Mouse (Mus musculus) liver, embryonic 12.5 days (tissue): ENCODE results near the gene Dpf3. TPM values are rescaled to one million over a fixed set of nuclear protein-coding genes. Genes with fewer than 3 reads are reported as not detected.
A peak's percentile ranks its signal among the peaks of the same experiment; 100 is the strongest.

ENCODE experiments used
- ATAC-seq: fragments of 200-750 bp; cut with Nextera tagmentation; 2 replicates; pipeline ENCODE4 v1.8.0; 2017; ENCODE audit warnings: moderate number of reproducible peaks, mild to moderate bottlenecking, moderate library complexity
- H3K27ac ChIP-seq: fragments of 300-500 bp; sonication (generic); 2 replicates; pipeline ENCODE4 v1.5.1; 2016; ENCODE audit warnings: mild to moderate bottlenecking
- H3K27me3 ChIP-seq: fragments of 300-500 bp; sonication (generic); replicated peaks from 2 replicates; pipeline ENCODE4 v1.6.1; 2016; ENCODE audit warnings: mild to moderate bottlenecking, moderate library complexity
- H3K36me3 ChIP-seq: fragments of 300-500 bp; sonication (generic); 2 replicates; pipeline ENCODE4 v1.6.1; 2016; ENCODE audit warnings: mild to moderate bottlenecking, moderate library complexity
- H3K4me1 ChIP-seq: fragments of 300-500 bp; sonication (generic); 2 replicates; pipeline ENCODE4 v1.6.1; 2016
- H3K4me2 ChIP-seq: fragments of 300-500 bp; sonication (generic); 2 replicates; pipeline ENCODE4 v1.6.1; 2016; ENCODE audit warnings: mild to moderate bottlenecking, moderate library complexity
- H3K4me3 ChIP-seq: fragments of 300-500 bp; sonication (generic); 2 replicates; pipeline ENCODE4 v1.5.1; 2016; ENCODE audit warnings: mild to moderate bottlenecking, moderate library complexity
- H3K9ac ChIP-seq: fragments of 300-500 bp; sonication (generic); 2 replicates; pipeline ENCODE4 v1.6.1; 2016; ENCODE audit warnings: mild to moderate bottlenecking, moderate library complexity
- H3K9me3 ChIP-seq: fragments of 300-500 bp; sonication (generic); replicated peaks from 2 replicates; pipeline ENCODE4 v1.6.1; 2016; ENCODE audit warnings: mild to moderate bottlenecking, moderate library complexity
- WGBS: fragments of 180-500 bp; shearing (Covaris S2); methylation state at CpG from one replicate; pipeline ENCODE4 v1.1.7; 2016; ENCODE audit not compliant: insufficient replicate concordance; 5-methylcytosine and 5-hydroxymethylcytosine counted together
- polyA plus RNA-seq: library from polyadenylated mRNA; unstranded; fragments of >200 nt; fragmentation: Nextera tagmentation; extraction: Ambion mirVana; gene quantifications from 2 replicates; pipeline ENCODE4 v1.2.1, GENCODE M21; 2016

Dpf3 gene
- polyA plus RNA-seq, 1 experiment from 2014 or later: 8.2 TPM

DNA sequence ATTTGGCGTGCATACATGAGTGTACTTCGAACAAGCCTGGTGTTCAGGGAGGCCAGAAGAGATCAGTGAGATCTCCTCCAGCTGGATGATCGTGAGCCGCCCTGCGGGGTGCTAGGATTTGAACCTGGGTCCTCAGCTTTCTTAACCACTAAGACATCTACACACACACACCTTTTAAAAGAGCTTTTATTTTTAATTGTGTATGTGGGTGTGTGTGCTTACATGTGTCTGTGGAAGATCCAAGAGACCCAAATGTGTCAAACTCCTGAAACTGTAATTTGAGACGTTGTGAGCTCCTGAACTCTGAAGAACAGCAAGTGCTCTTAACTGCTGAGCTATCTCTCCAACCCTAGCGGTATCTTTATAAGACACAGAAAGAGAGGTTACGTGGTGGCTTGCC, 33.6 kb upstream of the Dpf3 start:
- Histone ChIP-seq H3K4me3 (peak overlapping the region; percentile 69), H3K27me3 (no peaks in the 10 kb centered on the region), H3K9me3 (no peaks in the 10 kb centered on the region), H3K4me1 (peaks cover 65% of the 10 kb centered on the region), H3K9ac (peak overlapping the region; percentile 68), H3K36me3 (peaks cover 2% of the 10 kb centered on the region), H3K27ac (peak overlapping the region; percentile 71; the same call in 1 of the 2 replicates), H3K4me2 (peak overlapping the region; percentile 77)
- 26% methylated on average over 8 of the region's 8 CpGs for WGBS
- ATAC-seq: no peak

DNA sequence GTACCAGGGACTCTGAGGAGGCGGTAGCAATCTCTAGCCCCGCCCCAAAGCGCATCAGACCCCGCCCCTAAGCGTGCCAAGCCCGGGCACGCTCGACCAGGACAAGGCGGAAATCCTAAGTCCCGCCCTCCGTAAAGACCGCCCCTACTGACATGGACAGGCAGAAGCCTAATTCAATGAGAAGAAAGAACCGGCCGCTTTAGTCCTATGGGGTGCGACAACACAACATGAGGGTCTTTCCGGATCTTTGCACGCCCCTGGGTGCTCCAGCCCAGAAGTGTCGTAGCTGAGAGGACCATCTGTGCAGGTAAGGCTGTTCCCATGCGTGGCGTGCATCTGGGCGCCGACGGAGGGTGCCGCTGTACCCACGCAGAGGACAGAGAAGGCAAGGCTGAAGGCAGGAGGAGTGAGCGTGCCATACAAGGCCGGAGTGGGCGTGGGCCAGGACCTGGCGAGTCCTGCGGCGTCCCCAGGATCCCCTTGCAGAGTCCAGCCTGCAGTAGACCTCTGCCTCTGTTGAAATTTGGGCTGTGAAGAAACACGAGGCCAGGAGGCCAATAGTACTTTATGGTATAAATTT, 32.9 kb upstream of the Dpf3 start, which contains the start of gene Dcaf4:
Dcaf4 (plus strand) TSS at position 156 of the 580 bp plus-strand sequence.
- Histone ChIP-seq H3K4me1 (peaks cover 60% of the 10 kb centered on the region), H3K4me2 (peak within 1 kb of the TSS; percentile 77), H3K9ac (peak within 1 kb of the TSS; percentile 68), H3K9me3 (no peaks in the 10 kb centered on the region), H3K27me3 (no peaks in the 10 kb centered on the region), H3K27ac (peak within 1 kb of the TSS; percentile 71), H3K36me3 (no peaks in the 10 kb centered on the region), H3K4me3 (peak within 1 kb of the TSS; percentile 69)
- WGBS: under 1% methylated on average over 32 of the region's 32 CpGs
- peak; percentile 96 for ATAC-seq

DNA sequence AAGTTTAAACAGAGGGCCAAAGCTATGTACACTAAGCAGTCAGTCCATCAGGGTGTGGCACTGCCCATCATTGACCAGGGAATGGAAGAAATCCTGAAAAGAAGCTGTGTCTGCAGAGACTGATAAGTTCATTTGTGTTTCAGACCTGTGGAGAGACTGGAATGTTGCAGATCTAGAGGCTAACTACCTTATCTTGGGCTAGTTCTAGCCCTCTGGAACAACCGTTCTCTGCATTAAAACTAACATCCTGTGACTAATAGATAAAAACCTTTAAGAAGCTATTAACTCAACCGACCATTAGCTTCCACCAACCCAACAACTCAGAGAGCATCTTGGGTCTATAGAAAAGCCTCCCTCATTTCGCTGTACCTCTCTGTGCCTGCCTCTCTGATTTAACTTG, 30.1 kb upstream of the Dpf3 start:
- H3K36me3 ChIP-seq: no peaks in the 10 kb centered on the region
- no peaks in the 10 kb centered on the region for H3K9me3 ChIP-seq
- peaks cover 57% of the 10 kb centered on the region for H3K4me1 ChIP-seq
- no peak for ATAC-seq
- H3K27ac ChIP-seq: no peak overlapping the region
- no peak overlapping the region for H3K4me2 ChIP-seq
- no peak overlapping the region for H3K4me3 ChIP-seq
- 32% methylated on average over 3 of the region's 3 CpGs for WGBS
- peaks cover 7% of the 10 kb centered on the region; the same call in 1 of the 2 replicates for H3K27me3 ChIP-seq
- H3K9ac ChIP-seq: no peak overlapping the region

DNA sequence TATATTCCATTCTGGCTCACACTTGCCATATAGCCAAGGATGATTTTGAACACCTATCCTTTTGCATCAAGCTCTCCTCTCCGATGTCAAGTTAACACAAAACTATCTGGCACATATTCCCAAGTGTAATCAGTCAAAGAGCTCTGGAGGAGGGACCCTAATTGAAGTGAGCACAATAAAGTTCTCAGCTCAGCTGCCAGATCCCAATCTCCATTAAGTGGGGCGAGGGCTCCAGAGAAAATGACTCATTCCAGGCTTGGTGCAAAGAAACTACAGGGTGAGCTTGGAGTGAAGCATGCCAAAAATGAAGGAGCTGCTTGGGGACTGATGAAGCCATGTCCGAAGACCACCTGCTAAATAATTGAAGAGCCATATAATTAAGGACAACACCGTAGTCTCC, 26.7 kb upstream of the Dpf3 start:
- peaks cover 12% of the 10 kb centered on the region; the same call in 1 of the 2 replicates for H3K27me3 ChIP-seq
- no peak overlapping the region for H3K4me3 ChIP-seq
- H3K4me2 ChIP-seq: no peak overlapping the region
- no peak overlapping the region for H3K27ac ChIP-seq
- H3K4me1 ChIP-seq: peaks cover 50% of the 10 kb centered on the region
- no peak overlapping the region for H3K9ac ChIP-seq
- WGBS: 65% methylated on average over 4 of the region's 4 CpGs
- no peak for ATAC-seq
- H3K9me3 ChIP-seq: no peaks in the 10 kb centered on the region
- H3K36me3 ChIP-seq: no peaks in the 10 kb centered on the region

DNA sequence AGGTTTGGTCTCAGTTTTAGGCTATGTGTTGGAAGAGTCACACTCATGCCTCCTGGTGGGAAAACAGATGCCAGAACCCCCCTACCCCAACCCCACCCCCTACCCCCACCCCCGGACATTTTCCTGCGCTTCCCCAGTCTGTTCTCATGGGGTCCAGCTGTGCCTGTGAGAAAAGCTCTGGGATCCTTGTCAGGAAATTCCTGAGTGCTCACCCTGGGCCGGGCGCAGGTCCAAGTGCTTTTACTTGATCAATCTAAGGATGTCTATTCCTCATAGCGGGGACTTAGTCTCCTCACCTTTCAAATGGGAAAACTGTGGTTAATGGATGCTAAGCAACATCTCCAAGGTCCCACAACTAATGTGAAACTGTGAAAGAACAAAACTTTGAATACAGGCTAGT, 25.7 kb upstream of the Dpf3 start:
- WGBS: 41% methylated on average over 5 of the region's 5 CpGs
- no peak overlapping the region for H3K27ac ChIP-seq
- no peak for ATAC-seq

DNA sequence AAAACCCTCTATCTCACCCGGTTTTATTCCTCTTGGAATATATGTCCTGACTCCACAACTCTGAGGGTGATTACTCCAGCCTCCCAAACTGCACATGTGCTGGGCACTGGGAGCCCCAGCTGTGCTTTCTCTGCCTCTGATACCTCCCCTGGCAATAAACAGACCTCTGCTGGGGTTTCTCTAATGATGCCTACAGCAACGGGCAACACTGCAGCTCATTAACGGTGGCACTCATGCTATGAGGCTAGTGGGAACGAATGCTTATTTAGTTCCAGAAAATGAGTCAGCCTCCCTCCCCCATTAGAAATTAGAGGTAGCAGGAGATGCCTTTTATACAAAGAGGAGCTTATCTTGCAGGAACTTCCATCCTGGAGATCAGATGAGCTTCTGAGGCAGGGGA, 25.3 kb upstream of the Dpf3 start:
- Histone ChIP-seq H3K9ac (no peak overlapping the region), H3K4me3 (no peak overlapping the region), H3K9me3 (no peaks in the 10 kb centered on the region), H3K4me1 (peaks cover 39% of the 10 kb centered on the region), H3K27ac (no peak overlapping the region), H3K27me3 (peaks cover 12% of the 10 kb centered on the region; the same call in 1 of the 2 replicates), H3K36me3 (no peaks in the 10 kb centered on the region), H3K4me2 (no peak overlapping the region)
- ATAC-seq: no peak
- WGBS: 23% methylated on average over 4 of the region's 4 CpGs

More for the DNA sequence above, 25.7 kb upstream of the Dpf3 start:
- Histone ChIP-seq H3K4me1 (peaks cover 43% of the 10 kb centered on the region), H3K4me2 (no peak overlapping the region), H3K9ac (no peak overlapping the region), H3K27me3 (peaks cover 12% of the 10 kb centered on the region; the same call in 1 of the 2 replicates), H3K4me3 (no peak overlapping the region), H3K36me3 (no peaks in the 10 kb centered on the region), H3K9me3 (no peaks in the 10 kb centered on the region)

DNA sequence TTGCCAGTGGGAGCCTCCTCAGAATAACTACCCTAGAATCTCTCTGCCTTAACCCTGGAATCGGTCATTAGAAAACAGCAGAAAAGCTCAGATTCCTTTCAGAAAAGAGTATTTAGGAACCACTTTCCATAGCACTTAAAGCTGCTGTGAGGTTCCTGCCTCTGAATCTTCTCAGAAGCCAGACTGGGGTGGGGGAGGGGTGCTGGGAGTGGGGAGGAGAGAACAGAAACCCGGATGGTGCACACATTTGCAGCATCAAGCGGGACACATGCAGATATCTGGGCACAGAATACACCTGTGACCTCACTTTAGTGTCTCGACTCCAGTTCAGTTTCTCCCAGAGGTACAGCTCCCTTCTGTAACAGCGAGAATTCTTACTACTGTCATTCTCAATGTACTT, 23.1 kb upstream of the Dpf3 start:
- no peaks in the 10 kb centered on the region for H3K9me3 ChIP-seq
- no peak for ATAC-seq
- no peak overlapping the region for H3K9ac ChIP-seq
- no peaks in the 10 kb centered on the region for H3K36me3 ChIP-seq
- no peak overlapping the region for H3K27ac ChIP-seq
- no peak overlapping the region for H3K4me3 ChIP-seq
- peaks cover 22% of the 10 kb centered on the region for H3K4me1 ChIP-seq
- 62% methylated on average over 5 of the region's 5 CpGs for WGBS
- H3K27me3 ChIP-seq: peaks cover 12% of the 10 kb centered on the region; the same call in 1 of the 2 replicates
- H3K4me2 ChIP-seq: no peak overlapping the region

DNA sequence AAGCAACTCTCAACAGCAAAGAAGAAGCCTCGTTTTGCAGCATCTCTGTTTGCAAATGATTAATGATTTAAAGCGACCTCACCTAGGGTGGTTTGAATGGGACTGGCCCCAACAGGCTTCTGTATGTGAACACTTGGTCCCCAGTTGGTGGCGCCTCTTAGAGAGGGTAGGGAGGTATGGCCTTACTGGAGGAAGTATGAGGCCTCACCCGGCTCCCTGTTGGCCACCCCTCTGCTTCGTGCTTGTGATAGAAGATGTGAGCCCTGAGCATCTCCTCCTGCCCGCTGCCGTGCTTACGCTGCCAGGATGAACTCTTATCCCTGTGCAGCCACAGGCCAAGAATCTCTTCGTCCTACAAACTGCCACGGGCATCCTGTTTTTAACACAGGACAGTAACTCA, 19.0 kb upstream of the Dpf3 start:
- WGBS: 68% methylated on average over 10 of the region's 10 CpGs
- Histone ChIP-seq H3K36me3 (no peaks in the 10 kb centered on the region), H3K4me1 (peaks cover 5% of the 10 kb centered on the region; the same call in 1 of the 2 replicates), H3K27me3 (0 out of 2 replicates have a peak, but pooled peaks cover 3% of the 10 kb centered on the region), H3K4me3 (no peak overlapping the region), H3K27ac (no peak overlapping the region), H3K4me2 (no peak overlapping the region), H3K9me3 (no peaks in the 10 kb centered on the region), H3K9ac (no peak overlapping the region)
- ATAC-seq: no peak

DNA sequence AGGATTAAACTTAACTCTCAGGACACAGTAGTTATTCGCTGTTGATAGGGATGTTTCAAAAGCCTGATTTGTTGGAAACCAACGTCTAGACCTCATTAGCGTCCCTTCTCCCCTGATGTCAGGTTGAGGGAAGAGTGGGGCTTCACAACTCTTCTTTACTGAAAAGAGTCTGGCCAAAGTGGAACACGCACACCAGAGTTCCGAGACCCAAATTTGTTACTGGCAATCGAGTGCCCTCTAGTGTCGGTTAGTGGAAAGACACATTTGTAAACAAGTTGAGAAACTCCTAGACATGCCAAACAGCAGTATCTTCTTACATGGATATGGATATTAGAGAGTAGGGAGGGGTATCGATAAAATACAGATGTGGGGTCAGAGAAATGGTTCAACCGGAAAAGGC, 14.7 kb upstream of the Dpf3 start:
- WGBS: 4% methylated on average over 9 of the region's 9 CpGs
- no peaks in the 10 kb centered on the region for H3K9me3 ChIP-seq
- ATAC-seq: 0 out of 2 replicates have a peak, but pooled peaks have one; percentile 8
- H3K27me3 ChIP-seq: 0 out of 2 replicates have a peak, but pooled peaks cover 5% of the 10 kb centered on the region
- no peak overlapping the region for H3K4me3 ChIP-seq
- H3K36me3 ChIP-seq: no peaks in the 10 kb centered on the region
- H3K4me2 ChIP-seq: peak overlapping the region; percentile 10; the same call in 1 of the 2 replicates
- H3K4me1 ChIP-seq: peaks cover 8% of the 10 kb centered on the region; the same call in 1 of the 2 replicates
- no peak overlapping the region for H3K27ac ChIP-seq
- H3K9ac ChIP-seq: no peak overlapping the region

DNA sequence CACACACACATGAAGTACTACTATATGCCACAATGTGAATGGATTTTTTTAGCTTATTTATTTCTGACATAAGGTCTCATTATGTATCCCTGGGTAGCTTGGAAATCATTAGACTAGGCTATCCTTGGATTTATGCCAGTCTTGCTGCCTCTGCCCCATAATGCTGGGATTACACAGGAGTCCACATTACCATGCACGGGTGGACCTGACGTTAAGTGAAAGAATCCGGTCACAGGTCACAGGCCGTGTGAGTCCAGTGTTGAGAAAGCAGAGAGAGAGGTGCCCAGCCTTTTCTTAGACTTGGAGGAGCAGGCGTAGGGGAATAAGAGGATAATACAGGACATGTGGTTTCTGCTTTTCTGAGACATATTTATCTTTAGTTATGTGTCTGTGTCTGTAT, 11.7 kb upstream of the Dpf3 start:
- no peak for ATAC-seq
- Histone ChIP-seq H3K27ac (no peak overlapping the region), H3K4me1 (peaks cover 14% of the 10 kb centered on the region; the same call in 1 of the 2 replicates), H3K4me2 (no peak overlapping the region), H3K4me3 (no peak overlapping the region), H3K9me3 (no peaks in the 10 kb centered on the region), H3K27me3 (peaks cover 9% of the 10 kb centered on the region; the same call in 1 of the 2 replicates), H3K36me3 (no peaks in the 10 kb centered on the region), H3K9ac (no peak overlapping the region)
- 71% methylated on average over 5 of the region's 5 CpGs for WGBS

DNA sequence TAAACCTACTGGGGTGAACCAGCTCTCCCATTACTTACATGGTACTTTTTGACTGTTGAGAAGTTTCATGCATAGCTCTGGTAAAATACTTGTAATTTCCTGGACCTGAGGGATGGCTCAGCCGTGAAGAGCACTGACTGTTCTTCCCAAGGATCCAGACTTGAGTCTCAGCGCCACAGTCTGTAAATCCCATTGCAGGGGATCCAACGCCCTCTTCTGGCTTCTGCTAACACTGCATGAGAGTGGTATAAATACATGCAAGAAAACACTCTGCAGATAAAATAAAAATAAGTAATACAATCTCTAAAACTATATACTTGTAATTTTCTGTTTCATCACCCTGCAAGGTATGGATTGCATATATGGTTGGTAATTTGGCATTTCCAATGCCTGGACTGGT, 10.4 kb upstream of the Dpf3 start:
- H3K27me3 ChIP-seq: peaks cover 22% of the 10 kb centered on the region
- ATAC-seq: no peak
- H3K4me1 ChIP-seq: peaks cover 24% of the 10 kb centered on the region
- H3K4me2 ChIP-seq: no peak overlapping the region
- H3K4me3 ChIP-seq: no peak overlapping the region
- no peaks in the 10 kb centered on the region for H3K36me3 ChIP-seq
- H3K9me3 ChIP-seq: no peaks in the 10 kb centered on the region
- WGBS: 59% methylated on average over 3 of the region's 3 CpGs
- no peak overlapping the region for H3K27ac ChIP-seq
- H3K9ac ChIP-seq: no peak overlapping the region

DNA sequence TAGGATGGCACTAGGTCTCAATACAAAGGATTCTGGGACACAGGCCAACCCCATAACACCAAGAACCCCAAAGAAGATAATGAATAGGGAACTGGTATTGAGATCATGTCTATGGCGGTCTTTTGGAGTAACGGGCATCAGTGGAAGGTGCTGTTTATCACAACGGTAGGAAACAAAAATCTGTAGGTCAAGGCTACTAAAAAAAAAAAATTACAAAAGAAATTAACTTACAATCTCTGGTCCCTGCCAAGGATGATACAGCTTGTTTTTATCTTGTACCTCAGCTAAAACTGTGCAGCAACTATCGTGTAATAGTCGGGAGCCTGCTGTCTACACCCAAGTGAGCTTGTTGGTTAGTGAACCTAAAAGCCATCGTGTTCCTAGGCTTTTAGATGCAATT, 9.2 kb upstream of the Dpf3 start:
- H3K4me3 ChIP-seq: no peak overlapping the region
- peaks cover 26% of the 10 kb centered on the region for H3K4me1 ChIP-seq
- WGBS: 57% methylated on average over 6 of the region's 6 CpGs
- H3K36me3 ChIP-seq: no peaks in the 10 kb centered on the region
- H3K27me3 ChIP-seq: peaks cover 24% of the 10 kb centered on the region
- H3K27ac ChIP-seq: no peak overlapping the region
- ATAC-seq: no peak
- no peak overlapping the region for H3K9ac ChIP-seq
- H3K9me3 ChIP-seq: no peaks in the 10 kb centered on the region
- H3K4me2 ChIP-seq: no peak overlapping the region
